Mouse (Mus musculus) left cerebral cortex, postnatal 4 days (tissue): ENCODE measurements around the gene Llph. TPM values are rescaled to one million over a fixed set of nuclear protein-coding genes. Genes with fewer than 3 reads are reported as not detected.

Experiments used
- DNase-seq: peaks from one replicate; pipeline ENCODE4 v3.0.0-alpha.2; 2022
- intact Hi-C: fragments of 180-260 bp; cut with DNase I; formaldehyde crosslinking; loops from one replicate; pipeline ENCODE4 v1.15.1; 2025
- total RNA-seq, 2 experiments: library from RNA; stranded (reverse); gene quantifications; 2 replicates each; pipeline ENCODE4 v1.2.3; 2021

The Llph gene
- total RNA-seq, 2 experiments from 2014 or later: 14.1 to 17.2 TPM

- DNase-seq: no peak
- intact Hi-C loops: no loop called here
Measured at GRCm38 (mm10) chr10:120271318-120271717, 44.4 kb downstream of the Llph start.

GRCm38 (mm10) chr10:120271879-120272269 lies 45.0 kb downstream of the Llph start:
- no peak for DNase-seq
- intact Hi-C loops: no loop called here

GRCm38 (mm10) chr10:120272270-120272883 lies 45.5 kb downstream of the Llph start:
- intact Hi-C loops: no loop called here
- DNase-seq: peak; percentile 45

GRCm38 (mm10) chr10:120273335-120273734 lies 46.5 kb downstream of the Llph start:
- DNase-seq: no peak
- intact Hi-C loops: no loop called here

- peak; percentile 40 for DNase-seq
- intact Hi-C loops: no loop called here
Measured at GRCm38 (mm10) chr10:120279482-120280128, 52.7 kb downstream of the Llph start.

- intact Hi-C loops: no loop called here
Measured at GRCm38 (mm10) chr10:120280375-120280774, 53.5 kb downstream of the Llph start.

GRCm38 (mm10) chr10:120281700-120282099 lies 54.8 kb downstream of the Llph start:
- intact Hi-C loops: no loop called here
- no peak for DNase-seq

More at GRCm38 (mm10) chr10:120280375-120280774, 53.5 kb downstream of the Llph start:
- no peak for DNase-seq

Other genes with a start within 250 kb of the Llph start
- 1 to 10 TPM; 3.6 to 3.9 TPM for gene Helb, start 114.1 kb upstream of the Llph start, total RNA-seq
- 10 to 100 TPM; 41.2 to 46.1 TPM for gene Tmbim4, start 25.5 kb upstream of the Llph start, total RNA-seq
- under 1 TPM; 0.44 to 0.52 TPM for gene Irak3, start 24.9 kb upstream of the Llph start, total RNA-seq
- under 1 TPM; 0.16 to 0.30 TPM for gene Hmga2, start 249.4 kb downstream of the Llph start, total RNA-seq